Mouse (Mus musculus) liver, adult (tissue): ENCODE measurements around the gene Chaf1b.

ENCODE experiments used
- GATA4 ChIP-seq: IDR thresholded peaks from 2 replicates; pipeline ENCODE4 v1.6.1; 2014; ENCODE audit warnings: mild to moderate bottlenecking, low read length; ENCODE audit not compliant: insufficient replicate concordance

Chaf1b gene

DNA sequence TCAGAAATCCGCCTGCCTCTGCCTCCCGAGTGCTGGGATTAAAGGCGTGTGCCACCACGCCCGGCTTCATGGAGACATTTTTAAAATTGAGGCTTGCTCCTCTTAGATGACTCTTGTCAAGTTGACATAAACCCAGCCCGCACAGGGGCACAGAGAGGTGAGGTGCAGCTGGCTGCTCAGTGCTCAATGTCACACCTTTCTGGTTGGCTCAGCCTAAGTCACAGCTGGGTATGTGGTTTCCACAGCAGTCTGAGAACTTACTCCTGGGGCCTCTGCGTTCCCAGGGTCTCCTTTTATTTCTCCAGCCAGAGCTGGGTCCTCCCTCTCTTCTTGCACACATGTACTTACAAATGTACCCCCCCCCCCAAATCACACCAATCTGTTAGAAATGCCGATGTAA, 24.5 kb downstream of the Chaf1b start:
- TF ChIP-seq GATA4: no peak

- no peak for TF ChIP-seq GATA4
These were observed 26.2 kb downstream of the Chaf1b start for GRCm38 (mm10) chr16:93909936-93910335.

GRCm38 (mm10) chr16:93910735-93911665, 27.3 kb downstream of the Chaf1b start:
- no peak for TF ChIP-seq GATA4

DNA sequence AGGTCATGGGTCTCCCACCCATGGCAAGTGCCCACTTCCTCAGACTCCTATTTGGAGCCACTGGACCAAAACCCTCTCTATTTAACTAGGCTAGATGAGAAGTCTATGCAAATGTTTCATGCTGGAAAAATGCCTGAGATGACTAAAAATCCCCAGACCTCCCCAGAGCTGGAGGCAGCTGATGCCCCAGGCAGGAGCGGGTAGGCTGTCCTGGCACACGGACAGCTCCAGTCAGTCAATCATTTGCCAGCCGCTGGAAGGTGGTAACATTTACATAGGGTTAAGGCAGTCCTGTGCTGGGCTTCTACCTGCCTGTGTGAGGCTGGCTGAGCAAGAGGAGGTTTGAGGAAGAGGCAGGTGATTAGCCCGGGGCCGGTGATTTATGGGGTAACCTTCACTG, 28.5 kb downstream of the Chaf1b start:
- TF ChIP-seq GATA4: no peak

DNA sequence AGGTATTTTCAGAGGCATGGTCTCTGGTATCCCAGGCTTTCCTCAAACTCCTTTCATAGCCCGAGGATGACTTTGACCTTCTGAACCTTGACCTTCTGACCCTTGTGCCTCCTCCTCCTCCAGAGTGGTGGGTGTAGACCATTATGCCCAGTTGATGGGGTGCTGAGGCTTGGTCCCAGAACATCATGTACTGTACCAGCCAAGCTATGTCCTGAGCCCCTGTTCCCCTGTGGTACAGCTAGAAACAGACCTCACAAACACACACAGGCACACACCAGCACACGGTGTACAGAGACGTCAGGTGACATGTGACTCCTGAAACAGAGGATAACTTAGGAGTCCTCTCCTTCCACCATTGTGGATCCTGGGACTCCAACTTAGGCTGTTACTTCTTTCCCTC, 29.1 kb downstream of the Chaf1b start:
- no peak for TF ChIP-seq GATA4

GRCm38 (mm10) chr16:93913881-93914576, 30.3 kb downstream of the Chaf1b start:
- no peak for TF ChIP-seq GATA4

GRCm38 (mm10) chr16:93915338-93915849, 31.7 kb downstream of the Chaf1b start:
- no peak for TF ChIP-seq GATA4

DNA sequence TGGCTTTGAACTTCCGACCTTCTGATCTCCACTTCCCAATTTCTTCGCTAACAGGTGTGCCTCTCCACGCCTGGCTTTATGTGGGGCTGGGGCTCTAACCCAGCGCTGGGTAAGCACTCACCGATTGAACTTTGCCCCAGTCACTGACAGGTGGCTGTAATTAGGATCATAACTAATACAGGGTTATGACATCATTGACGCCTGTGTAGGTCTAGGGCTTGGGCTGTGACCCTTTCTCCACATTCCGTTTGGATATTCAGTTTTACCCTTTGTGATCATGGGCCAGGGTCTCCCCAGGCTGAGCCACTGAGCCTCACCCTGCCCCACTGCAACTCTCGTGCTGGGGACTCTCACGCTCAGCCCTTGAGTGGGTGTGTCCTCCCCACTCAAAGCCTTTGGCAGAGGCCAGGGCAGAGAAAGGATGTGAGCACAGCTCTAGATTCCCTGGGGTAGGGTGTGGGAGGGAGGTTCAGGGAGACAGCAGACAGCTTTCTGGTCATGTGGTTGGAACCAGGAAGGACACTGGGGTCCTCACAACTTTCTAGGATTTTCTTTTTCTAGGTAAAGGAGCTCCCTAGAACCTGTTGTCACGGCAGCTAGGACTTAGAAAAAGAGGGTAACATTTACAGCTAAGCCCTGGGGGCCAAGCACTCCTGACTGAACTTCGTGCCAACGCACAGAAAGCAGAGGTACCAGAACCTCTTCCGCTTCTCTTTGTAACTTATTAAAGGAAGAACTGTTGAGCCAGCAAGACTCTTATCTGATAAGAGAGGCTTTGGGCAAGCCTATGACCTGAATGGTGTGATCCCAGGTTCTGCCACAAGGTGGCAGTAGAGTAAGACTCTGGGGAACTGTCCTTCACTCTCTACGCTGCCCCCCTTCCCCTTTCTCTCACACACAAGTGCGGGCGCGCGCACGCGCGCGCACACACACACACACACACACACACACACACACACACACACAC, 34.3 kb downstream of the Chaf1b start:
- peak; percentile 43; the same call in 1 of the 2 replicates for TF ChIP-seq GATA4

DNA sequence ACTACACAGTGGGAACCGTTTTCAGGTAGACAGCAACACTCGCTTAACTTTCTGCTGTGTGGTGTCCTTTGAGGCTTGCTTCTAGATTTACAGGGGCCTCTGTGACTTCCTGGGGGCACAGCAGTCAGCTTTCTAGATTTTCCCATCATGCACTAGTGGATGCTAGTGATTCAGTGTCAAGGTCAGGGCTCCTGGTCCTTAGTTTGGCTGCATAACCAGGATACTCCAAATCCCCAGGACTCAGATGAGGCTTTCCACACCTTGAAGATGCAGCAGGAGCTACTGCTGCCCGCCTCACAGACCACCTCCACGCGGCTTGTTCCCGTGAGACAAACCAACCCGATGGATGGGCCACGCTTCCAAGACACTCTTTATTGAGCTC, 35.0 kb downstream of the Chaf1b start:
- TF ChIP-seq GATA4: no peak

GRCm38 (mm10) chr16:93919189-93919588, 35.5 kb downstream of the Chaf1b start:
- TF ChIP-seq GATA4: no peak

DNA sequence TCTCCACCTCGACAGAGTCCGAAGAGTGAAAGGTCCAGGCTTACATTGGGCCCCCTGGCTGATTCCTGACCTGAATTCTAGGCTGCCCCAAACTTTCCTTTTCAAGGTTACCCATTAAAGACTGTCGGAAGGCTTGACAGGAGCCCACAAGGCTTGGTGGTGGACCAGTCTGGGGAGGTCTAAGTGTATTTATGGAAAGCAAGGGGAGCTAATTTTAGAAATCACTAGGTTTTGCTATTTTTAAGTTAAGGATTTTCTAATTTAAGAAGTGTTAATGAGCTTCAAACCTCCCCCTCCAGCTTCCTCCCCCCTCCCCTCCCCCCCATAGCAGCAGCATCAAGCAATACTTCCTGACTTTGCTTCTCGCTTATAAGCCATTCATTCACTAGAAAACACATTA, 37.0 kb downstream of the Chaf1b start:
- TF ChIP-seq GATA4: no peak

- no peak for TF ChIP-seq GATA4
These were observed 39.2 kb downstream of the Chaf1b start for GRCm38 (mm10) chr16:93922835-93923389.

DNA sequence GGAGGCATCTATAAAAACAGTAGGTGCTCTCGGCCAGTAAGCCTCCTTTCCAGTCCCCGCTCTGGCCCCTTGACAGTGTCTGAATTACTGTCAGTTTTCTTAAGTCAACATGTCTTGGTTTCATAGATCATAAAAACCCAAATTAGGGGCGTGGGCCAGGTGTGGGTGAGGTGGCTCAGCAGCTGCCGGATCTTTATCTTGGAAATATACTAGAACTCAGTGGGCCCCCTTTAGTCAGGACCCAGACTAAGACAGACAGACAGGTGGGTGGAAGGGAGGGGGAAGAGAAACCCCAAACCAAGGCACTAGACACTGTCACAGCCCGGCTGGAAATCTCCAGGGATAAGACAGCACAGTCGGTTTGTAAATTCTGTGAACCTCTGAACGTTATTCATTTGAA, 40.1 kb downstream of the Chaf1b start:
- TF ChIP-seq GATA4: no peak

- no peak for TF ChIP-seq GATA4
These were observed 42.1 kb downstream of the Chaf1b start for GRCm38 (mm10) chr16:93925684-93926247.
